Mouse (Mus musculus) forebrain, embryonic 11.5 days (tissue): ENCODE measurements around the gene Omt2b. TPM values are rescaled to one million over a fixed set of nuclear protein-coding genes. Genes with fewer than 3 reads are reported as not detected.
"Not testable (repeated sequence)": the region's sequence is repeated elsewhere in the genome, so short reads cannot be mapped to it uniquely, and the experiment has no call there.

Source experiments
- ATAC-seq: fragments of 200-750 bp; cut with Nextera tagmentation; replicated peaks from 2 replicates; pipeline ENCODE4 v1.8.0; 2017; ENCODE audit warnings: moderate TSS enrichment; ENCODE audit not compliant: low FRiP score
- DNase-seq: peaks from one replicate; pipeline ENCODE4 v3.0.0-alpha.2; 2017; ENCODE audit warnings: low spot score
- H3K27ac ChIP-seq: fragments of 300-500 bp; sonication (generic); 2 replicates; pipeline ENCODE4 v1.5.1; 2014; ENCODE audit warnings: low read depth, low read length
- H3K27me3 ChIP-seq: fragments of 300-500 bp; sonication (generic); 2 replicates; pipeline ENCODE4 v1.6.1; 2014; ENCODE audit warnings: mild to moderate bottlenecking, low read length, mixed read lengths; ENCODE audit not compliant: control insufficient read depth, insufficient read depth
- H3K36me3 ChIP-seq: fragments of 300-500 bp; sonication (generic); 2 replicates; pipeline ENCODE4 v1.6.1; 2014; ENCODE audit warnings: mild to moderate bottlenecking, low read length, moderate library complexity, mixed read lengths; ENCODE audit not compliant: control insufficient read depth, insufficient read depth
- H3K4me1 ChIP-seq: fragments of 300-500 bp; sonication (generic); replicated peaks from 2 replicates; pipeline ENCODE4 v1.6.1; 2014; ENCODE audit warnings: low read length, mixed read lengths; ENCODE audit not compliant: control insufficient read depth, insufficient read depth
- H3K4me2 ChIP-seq: fragments of 300-500 bp; sonication (generic); 2 replicates; pipeline ENCODE4 v1.6.1; 2014; ENCODE audit warnings: low read depth, mild to moderate bottlenecking, low read length, moderate library complexity, mixed read lengths; ENCODE audit not compliant: severe bottlenecking
- H3K4me3 ChIP-seq: fragments of 300-500 bp; sonication (generic); 2 replicates; pipeline ENCODE4 v1.5.1; 2014; ENCODE audit warnings: low read depth, low read length
- H3K9ac ChIP-seq: fragments of 300-500 bp; sonication (generic); 2 replicates; pipeline ENCODE4 v1.6.1; 2014; ENCODE audit warnings: low read length
- H3K9me3 ChIP-seq: fragments of 300-500 bp; sonication (generic); 2 replicates; pipeline ENCODE4 v1.6.1; 2016; ENCODE audit warnings: low read length, mixed read lengths; ENCODE audit not compliant: control insufficient read depth
- WGBS: fragments of 180-500 bp; shearing (Covaris S2); extraction: QIAGEN DNeasy Blood & Tissue Kit; methylation state at CpG from one replicate; pipeline ENCODE4 v1.1.7; 2014; 5-methylcytosine and 5-hydroxymethylcytosine counted together
- polyA plus RNA-seq: library from polyadenylated mRNA; unstranded; fragments of >200 nt; fragmentation: Nextera tagmentation; extraction: Ambion mirVana; gene quantifications from 2 replicates; pipeline ENCODE4 v1.2.1, GENCODE M21; 2014

Omt2b gene
- not detected in 2 replicates for polyA plus RNA-seq

- H3K27me3 ChIP-seq, H3K36me3 ChIP-seq, DNase-seq, H3K9me3 ChIP-seq, H3K4me3 ChIP-seq, H3K9ac ChIP-seq, H3K4me2 ChIP-seq, H3K4me1 ChIP-seq, H3K27ac ChIP-seq, ATAC-seq: not testable (repeated sequence)
- WGBS: 100% methylated on average over 1 of the region's 1 CpGs
Measured at GRCm38 (mm10) chr9:78327289-78327688, at the start of gene Omt2b. Gene Omt2b (plus strand): TSS chr9:78327589.

- not testable (repeated sequence) for H3K4me3 ChIP-seq, H3K27ac ChIP-seq, H3K36me3 ChIP-seq, H3K9ac ChIP-seq, H3K4me1 ChIP-seq, ATAC-seq, H3K27me3 ChIP-seq, H3K9me3 ChIP-seq, H3K4me2 ChIP-seq, DNase-seq
- WGBS: 93% methylated on average over 4 of the region's 4 CpGs
Measured at GRCm38 (mm10) chr9:78282002-78282711, 45.2 kb upstream of the Omt2b start.

GRCm38 (mm10) chr9:78289063-78289462, 38.3 kb upstream of the Omt2b start:
- H3K4me2 ChIP-seq, H3K4me1 ChIP-seq, DNase-seq, H3K27ac ChIP-seq, H3K4me3 ChIP-seq, H3K36me3 ChIP-seq, H3K9ac ChIP-seq, H3K27me3 ChIP-seq, ATAC-seq, H3K9me3 ChIP-seq: not testable (repeated sequence)
- WGBS: 77% methylated on average over 1 of the region's 1 CpGs

GRCm38 (mm10) chr9:78289723-78290122, 37.7 kb upstream of the Omt2b start, which contains the start of gene Gm10639:
Gene Gm10639 (plus strand): TSS chr9:78289923.
- not testable (repeated sequence) for H3K4me3 ChIP-seq, H3K4me2 ChIP-seq, H3K27ac ChIP-seq, H3K27me3 ChIP-seq, H3K4me1 ChIP-seq, ATAC-seq, H3K9me3 ChIP-seq, H3K9ac ChIP-seq, DNase-seq, H3K36me3 ChIP-seq
- WGBS: 81% methylated on average over 3 of the region's 3 CpGs

GRCm38 (mm10) chr9:78292462-78292861, 34.9 kb upstream of the Omt2b start:
- not testable (repeated sequence) for H3K27ac ChIP-seq, ATAC-seq, H3K4me3 ChIP-seq, H3K27me3 ChIP-seq, H3K9ac ChIP-seq, H3K9me3 ChIP-seq, DNase-seq, H3K4me1 ChIP-seq, H3K4me2 ChIP-seq, H3K36me3 ChIP-seq
- WGBS: 91% methylated on average over 8 of the region's 8 CpGs

- H3K9me3 ChIP-seq, H3K9ac ChIP-seq, DNase-seq, H3K27ac ChIP-seq, ATAC-seq, H3K4me1 ChIP-seq, H3K27me3 ChIP-seq, H3K4me2 ChIP-seq, H3K36me3 ChIP-seq, H3K4me3 ChIP-seq: not testable (repeated sequence)
- 82% methylated on average over 1 of the region's 1 CpGs for WGBS
Measured at GRCm38 (mm10) chr9:78293683-78294082, 33.7 kb upstream of the Omt2b start.

- ATAC-seq, H3K27me3 ChIP-seq, H3K4me2 ChIP-seq, H3K4me1 ChIP-seq, H3K9ac ChIP-seq, H3K9me3 ChIP-seq, H3K27ac ChIP-seq, H3K4me3 ChIP-seq, DNase-seq, H3K36me3 ChIP-seq: not testable (repeated sequence)
- WGBS: 72% methylated on average over 6 of the region's 7 CpGs
Measured at GRCm38 (mm10) chr9:78294781-78295180, 32.6 kb upstream of the Omt2b start.

- not testable (repeated sequence) for H3K4me1 ChIP-seq, ATAC-seq, H3K4me2 ChIP-seq, H3K9me3 ChIP-seq, H3K27me3 ChIP-seq, H3K9ac ChIP-seq, H3K4me3 ChIP-seq, H3K36me3 ChIP-seq, H3K27ac ChIP-seq
- peak; percentile 82 for DNase-seq
- 12% methylated on average over 6 of the region's 6 CpGs for WGBS
Measured at GRCm38 (mm10) chr9:78296089-78296488, 31.3 kb upstream of the Omt2b start.

- Histone ChIP-seq H3K27me3 (no peaks in the 10 kb centered on the region), H3K27ac (no peak overlapping the region), H3K9me3 (no peaks in the 10 kb centered on the region), H3K4me3 (no peak overlapping the region), H3K36me3 (no peaks in the 10 kb centered on the region), H3K9ac (no peak overlapping the region), H3K4me1 (no peaks in the 10 kb centered on the region), H3K4me2 (no peak overlapping the region)
- 80% methylated on average over 1 of the region's 1 CpGs for WGBS
- no peak for DNase-seq
- ATAC-seq: no peak
Measured at GRCm38 (mm10) chr9:78298232-78298631, 29.2 kb upstream of the Omt2b start.
